Mouse (Mus musculus) midbrain, embryonic 15.5 days (tissue): ENCODE measurements at regions not wholly inside any gene's neighbourhood (a gene's known extent, or its start where the extent isn't known, plus 50 kb on each side); places are given as distances from the start of the nearest gene placed in this dataset.
"Not testable (repeated sequence)": the region's sequence is repeated elsewhere in the genome, so short reads cannot be mapped to it uniquely, and the experiment has no call there.

ENCODE experiments used
- ATAC-seq: fragments of 200-750 bp; cut with Nextera tagmentation; replicated peaks from 2 replicates; pipeline ENCODE4 v1.8.0; 2017; ENCODE audit warnings: moderate TSS enrichment
- H3K27ac ChIP-seq: fragments of 300-500 bp; sonication (generic); 2 replicates; pipeline ENCODE4 v1.5.1; 2015; ENCODE audit warnings: mild to moderate bottlenecking, inconsistent platforms
- H3K27me3 ChIP-seq: fragments of 300-500 bp; sonication (generic); replicated peaks from 2 replicates; pipeline ENCODE4 v1.6.1; 2015; ENCODE audit warnings: inconsistent platforms
- H3K36me3 ChIP-seq: fragments of 300-500 bp; sonication (generic); replicated peaks from 2 replicates; pipeline ENCODE4 v1.6.1; 2015; ENCODE audit warnings: inconsistent platforms
- H3K4me1 ChIP-seq: fragments of 300-500 bp; sonication (generic); 2 replicates; pipeline ENCODE4 v1.6.1; 2015; ENCODE audit warnings: inconsistent platforms
- H3K4me2 ChIP-seq: fragments of 300-500 bp; sonication (generic); 2 replicates; pipeline ENCODE4 v1.6.1; 2015; ENCODE audit warnings: inconsistent platforms, mild to moderate bottlenecking, moderate library complexity
- H3K4me3 ChIP-seq: fragments of 300-500 bp; sonication (generic); 2 replicates; pipeline ENCODE4 v1.5.1; 2015; ENCODE audit warnings: mild to moderate bottlenecking, inconsistent platforms
- H3K9ac ChIP-seq: fragments of 300-500 bp; sonication (generic); 2 replicates; pipeline ENCODE4 v1.6.1; 2015; ENCODE audit warnings: mild to moderate bottlenecking, inconsistent platforms
- H3K9me3 ChIP-seq: fragments of 300-500 bp; sonication (generic); 2 replicates; pipeline ENCODE4 v1.6.1; 2016; ENCODE audit warnings: inconsistent platforms
- WGBS: fragments of 180-500 bp; shearing (Covaris S2); methylation state at CpG from one replicate; pipeline ENCODE4 v1.1.7; 2015; ENCODE audit warnings: mixed read lengths; 5-methylcytosine and 5-hydroxymethylcytosine counted together

GRCm38 (mm10) chr1:177346540-177346939, 88.5 kb upstream of the Akt3 start:
- Histone ChIP-seq H3K9me3 (no peaks in the 10 kb centered on the region), H3K9ac (no peak overlapping the region), H3K4me2 (no peak overlapping the region), H3K4me3 (no peak overlapping the region), H3K36me3 (no peaks in the 10 kb centered on the region), H3K4me1 (peaks cover 4% of the 10 kb centered on the region; the same call in 1 of the 2 replicates), H3K27me3 (no peaks in the 10 kb centered on the region), H3K27ac (no peak overlapping the region)
- 76% methylated on average over 6 of the region's 6 CpGs for WGBS
- no peak for ATAC-seq

- Histone ChIP-seq H3K4me2 (no peak overlapping the region), H3K36me3 (no peaks in the 10 kb centered on the region), H3K9ac (no peak overlapping the region), H3K4me3 (no peak overlapping the region), H3K27me3 (no peaks in the 10 kb centered on the region), H3K4me1 (peaks cover 4% of the 10 kb centered on the region; the same call in 1 of the 2 replicates), H3K27ac (no peak overlapping the region), H3K9me3 (no peaks in the 10 kb centered on the region)
- WGBS = 93% methylated on average over 6 of the region's 6 CpGs
- ATAC-seq = no peak
Observed at GRCm38 (mm10) chr1:177345540-177345939, 87.5 kb upstream of the Akt3 start.

- no peaks in the 10 kb centered on the region for H3K9me3 ChIP-seq
- H3K4me1 ChIP-seq = peaks cover 6% of the 10 kb centered on the region
- H3K9ac ChIP-seq = no peak overlapping the region
- H3K4me3 ChIP-seq = no peak overlapping the region
- H3K36me3 ChIP-seq = no peaks in the 10 kb centered on the region
- no peak for ATAC-seq
- no peak overlapping the region for H3K27ac ChIP-seq
- H3K4me2 ChIP-seq = no peak overlapping the region
- H3K27me3 ChIP-seq = no peaks in the 10 kb centered on the region
- whole genome bisulfite sequencing = 86% methylated on average over 4 of the region's 4 CpGs
Observed at GRCm38 (mm10) chr1:177343949-177344348, 85.9 kb upstream of the Akt3 start.

GRCm38 (mm10) chr1:177343121-177343520, 85.1 kb upstream of the Akt3 start:
- Histone ChIP-seq H3K4me1 (peaks cover 14% of the 10 kb centered on the region), H3K9me3 (no peaks in the 10 kb centered on the region), H3K27ac (no peak overlapping the region), H3K4me2 (no peak overlapping the region), H3K4me3 (no peak overlapping the region), H3K36me3 (no peaks in the 10 kb centered on the region), H3K27me3 (no peaks in the 10 kb centered on the region), H3K9ac (no peak overlapping the region)
- 27% methylated on average over 6 of the region's 6 CpGs for WGBS
- ATAC-seq = no peak

- peaks cover 17% of the 10 kb centered on the region for H3K4me1 ChIP-seq
- H3K9me3 ChIP-seq = no peaks in the 10 kb centered on the region
- H3K4me2 ChIP-seq = no peak overlapping the region
- 72% methylated on average over 3 of the region's 3 CpGs for WGBS
- no peak overlapping the region for H3K27ac ChIP-seq
- no peak overlapping the region for H3K4me3 ChIP-seq
- no peak for ATAC-seq
- H3K27me3 ChIP-seq = no peaks in the 10 kb centered on the region
- no peaks in the 10 kb centered on the region for H3K36me3 ChIP-seq
- H3K9ac ChIP-seq = no peak overlapping the region
Observed at GRCm38 (mm10) chr1:177340232-177340631, 82.2 kb upstream of the Akt3 start.

GRCm38 (mm10) chr1:177339207-177339787, 81.3 kb upstream of the Akt3 start:
- WGBS = 53% methylated on average over 12 of the region's 13 CpGs

GRCm38 (mm10) chr1:177338466-177339206, 80.6 kb upstream of the Akt3 start:
- peaks cover 17% of the 10 kb centered on the region for H3K4me1 ChIP-seq
- H3K9me3 ChIP-seq = no peaks in the 10 kb centered on the region
- H3K27me3 ChIP-seq = no peaks in the 10 kb centered on the region
- peak overlapping the region; percentile 41 for H3K9ac ChIP-seq
- ATAC-seq = peak; percentile 95
- peak overlapping the region; percentile 40 for H3K4me3 ChIP-seq
- 3% methylated on average over 32 of the region's 32 CpGs for WGBS
- H3K27ac ChIP-seq = peak overlapping the region; percentile 75
- H3K36me3 ChIP-seq = no peaks in the 10 kb centered on the region
- H3K4me2 ChIP-seq = peak overlapping the region; percentile 74

More at GRCm38 (mm10) chr1:177339207-177339787, 81.3 kb upstream of the Akt3 start:
- H3K27ac ChIP-seq = peak overlapping the region; percentile 75
- ATAC-seq, H3K36me3 ChIP-seq, H3K27me3 ChIP-seq, H3K9me3 ChIP-seq: not testable (repeated sequence)
- H3K4me2 ChIP-seq = peak overlapping the region; percentile 74
- H3K9ac ChIP-seq = peak overlapping the region; percentile 41
- H3K4me1 ChIP-seq = peaks cover 17% of the 10 kb centered on the region
- peak overlapping the region; percentile 40 for H3K4me3 ChIP-seq

- Histone ChIP-seq H3K4me3 (no peak overlapping the region), H3K27ac (peak overlapping the region; percentile 75), H3K4me1 (peaks cover 13% of the 10 kb centered on the region), H3K27me3 (no peaks in the 10 kb centered on the region), H3K9ac (no peak overlapping the region), H3K4me2 (no peak overlapping the region), H3K36me3 (no peaks in the 10 kb centered on the region), H3K9me3 (no peaks in the 10 kb centered on the region)
- no peak for ATAC-seq
Observed at GRCm38 (mm10) chr1:177337756-177338155, 79.8 kb upstream of the Akt3 start.

GRCm38 (mm10) chr1:177337141-177337540, 79.1 kb upstream of the Akt3 start:
- peaks cover 13% of the 10 kb centered on the region for H3K4me1 ChIP-seq
- no peak overlapping the region for H3K27ac ChIP-seq
- H3K4me2 ChIP-seq = no peak overlapping the region
- H3K36me3 ChIP-seq = no peaks in the 10 kb centered on the region
- no peaks in the 10 kb centered on the region for H3K9me3 ChIP-seq
- no peak overlapping the region for H3K9ac ChIP-seq
- ATAC-seq = no peak
- no peak overlapping the region for H3K4me3 ChIP-seq
- no peaks in the 10 kb centered on the region for H3K27me3 ChIP-seq
- 88% methylated on average over 4 of the region's 4 CpGs for WGBS

- Histone ChIP-seq H3K4me2 (no peak overlapping the region), H3K27me3 (no peaks in the 10 kb centered on the region), H3K9me3 (no peaks in the 10 kb centered on the region), H3K4me3 (no peak overlapping the region), H3K4me1 (peaks cover 13% of the 10 kb centered on the region), H3K36me3 (no peaks in the 10 kb centered on the region), H3K27ac (no peak overlapping the region), H3K9ac (no peak overlapping the region)
- WGBS = 95% methylated on average over 2 of the region's 2 CpGs
- no peak for ATAC-seq
Observed at GRCm38 (mm10) chr1:177336436-177336835, 78.4 kb upstream of the Akt3 start.

- Histone ChIP-seq H3K9ac (no peak overlapping the region), H3K27ac (no peak overlapping the region), H3K27me3 (no peaks in the 10 kb centered on the region), H3K36me3 (no peaks in the 10 kb centered on the region), H3K4me2 (no peak overlapping the region), H3K9me3 (no peaks in the 10 kb centered on the region), H3K4me3 (no peak overlapping the region), H3K4me1 (peaks cover 13% of the 10 kb centered on the region)
- ATAC-seq = no peak
- 93% methylated on average over 6 of the region's 6 CpGs for WGBS
Observed at GRCm38 (mm10) chr1:177335961-177336360, 78.0 kb upstream of the Akt3 start.

GRCm38 (mm10) chr1:177323366-177323765, 65.4 kb upstream of the Akt3 start:
- Histone ChIP-seq H3K9me3 (no peaks in the 10 kb centered on the region), H3K4me3 (peak overlapping the region; percentile 43), H3K27me3 (no peaks in the 10 kb centered on the region), H3K9ac (no peak overlapping the region), H3K27ac (peak overlapping the region; percentile 16; the same call in 1 of the 2 replicates), H3K4me1 (peaks cover 12% of the 10 kb centered on the region; the same call in 1 of the 2 replicates), H3K36me3 (no peaks in the 10 kb centered on the region), H3K4me2 (peak overlapping the region; percentile 73)
- no peak for ATAC-seq
- 35% methylated on average over 4 of the region's 4 CpGs for WGBS
